Mouse (Mus musculus) lung, adult 2 months (tissue): ENCODE results near the gene Sptssb. TPM values are rescaled to one million over a fixed set of nuclear protein-coding genes. Genes with fewer than 3 reads are reported as not detected.
A peak's percentile ranks its signal among the peaks of the same experiment; 100 is the strongest.

ENCODE experiments used
- DNase-seq: peaks from one replicate; pipeline ENCODE4 v3.0.0; 2022
- H3K4me1 ChIP-seq: fragments of 200-500 bp; 2 replicates; pipeline ENCODE4 v1.6.1; 2011; ENCODE audit warnings: low read length; ENCODE audit not compliant: control insufficient read depth, insufficient read depth
- H3K4me3 ChIP-seq: fragments of 200-500 bp; replicated peaks from 2 replicates; pipeline ENCODE3; 2011; ENCODE audit warnings: low read depth, mild to moderate bottlenecking, control low read depth, low read length; ENCODE audit errors: extremely low read depth
- CTCF ChIP-seq: fragments of 200-500 bp; IDR thresholded peaks from 2 replicates; pipeline ENCODE4 v1.5.1; 2011; ENCODE audit warnings: mild to moderate bottlenecking, low read length, control low read depth; ENCODE audit not compliant: insufficient read depth
- POLR2A ChIP-seq: fragments of 200-500 bp; IDR thresholded peaks from 2 replicates; pipeline ENCODE4 v1.6.1; 2011; ENCODE audit warnings: low read depth, mild to moderate bottlenecking, control low read depth, low read length, borderline replicate concordance; ENCODE audit errors: extremely low read depth
- WGBS: fragments of 180-500 bp; shearing (Covaris S2); methylation state at CpG from one replicate; pipeline ENCODE4 v1.1.7; 2018; 5-methylcytosine and 5-hydroxymethylcytosine counted together
- polyA plus RNA-seq: library from polyadenylated mRNA; depleted of rRNA; stranded (reverse); fragments of >200 nt; gene quantifications from 2 replicates; pipeline ENCODE4 v1.2.3, GENCODE M21; 2012; rRNA removed

Sptssb gene
- 1.4 and 40.5 TPM in 2 replicates for polyA plus RNA-seq

DNA sequence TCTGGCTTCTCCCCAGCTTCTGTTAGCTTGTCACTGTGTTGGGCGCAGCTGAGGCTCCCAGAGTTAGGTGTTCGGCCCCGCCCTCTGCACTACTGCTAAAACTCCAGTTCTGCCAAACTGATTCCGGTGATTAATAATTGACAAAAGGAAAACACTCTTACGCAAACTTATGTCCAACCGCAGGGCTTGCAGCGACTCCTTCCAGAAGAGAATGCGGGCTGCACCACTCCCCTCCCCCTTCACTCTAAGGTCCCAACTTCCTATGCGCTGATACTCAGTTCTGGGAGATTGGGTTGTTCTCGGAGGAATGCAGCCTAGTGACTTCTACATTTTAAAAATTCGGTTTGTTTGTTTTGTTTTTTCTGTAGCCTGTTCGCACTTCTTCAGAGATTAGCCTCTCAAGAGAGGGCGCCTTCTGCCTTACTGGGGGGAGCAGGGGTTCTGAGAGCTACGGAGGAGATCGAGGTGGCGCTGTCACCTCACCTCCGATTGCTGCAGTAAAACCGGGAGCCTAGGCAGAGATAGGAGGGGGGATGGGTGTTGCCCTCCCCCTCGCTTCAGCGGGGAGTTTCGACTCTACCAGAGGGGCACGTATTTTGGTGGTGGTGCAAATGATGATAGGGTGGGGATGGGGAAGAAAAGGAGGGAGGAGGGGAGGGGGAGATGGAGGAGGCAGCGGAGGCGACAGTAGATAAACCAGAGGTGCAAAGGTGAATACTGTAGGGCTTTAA lies at the start of gene Sptssb:
Gene Sptssb (minus strand): TSS at position 83 of the 731 bp plus-strand sequence.
- Histone ChIP-seq H3K4me3 (peak within 1 kb of the TSS; percentile 1), H3K4me1 (0 out of 2 replicates have a peak, but pooled peaks cover 2% of the 10 kb centered on the region)
- TF ChIP-seq POLR2A (no peak), CTCF (no peak)
- 2% methylated on average over 24 of the region's 24 CpGs for WGBS
- DNase-seq, result peak; percentile 14

- no peak overlapping the region for H3K4me3 ChIP-seq
- no peak for TF ChIP-seq POLR2A
- peak; percentile 23; the same call in 1 of the 2 replicates for TF ChIP-seq CTCF
- 48% methylated on average over 4 of the region's 4 CpGs for WGBS
- no peak for DNase-seq
- no peaks in the 10 kb centered on the region for H3K4me1 ChIP-seq
Observed at GRCm38 (mm10) chr3:69908074-69908473, 48.3 kb upstream of the Sptssb start.

DNA sequence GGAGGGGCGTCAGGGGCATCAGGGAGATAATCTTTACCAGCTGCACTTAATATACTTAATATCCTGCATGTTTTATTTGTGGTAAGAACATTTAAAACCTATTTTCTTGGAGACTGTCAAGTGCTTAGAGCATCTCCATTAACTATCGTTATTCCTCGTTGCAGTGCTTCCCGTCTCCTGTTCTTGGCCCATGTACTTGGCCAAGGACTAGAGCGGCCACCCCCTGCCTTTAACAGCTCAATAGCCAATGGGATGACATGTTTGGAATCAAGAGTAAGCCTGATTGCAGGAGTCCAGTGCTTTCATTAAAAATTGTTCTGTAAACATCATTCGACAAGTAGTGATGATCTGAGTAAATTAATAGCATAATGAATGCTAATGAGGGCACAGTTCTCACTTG lies 47.8 kb upstream of the Sptssb start:
- 49% methylated on average over 6 of the region's 6 CpGs for WGBS
- DNase-seq, result no peak
- TF ChIP-seq CTCF (no peak), POLR2A (no peak)
- H3K4me3 ChIP-seq, result no peak overlapping the region
- H3K4me1 ChIP-seq, result no peaks in the 10 kb centered on the region

DNA sequence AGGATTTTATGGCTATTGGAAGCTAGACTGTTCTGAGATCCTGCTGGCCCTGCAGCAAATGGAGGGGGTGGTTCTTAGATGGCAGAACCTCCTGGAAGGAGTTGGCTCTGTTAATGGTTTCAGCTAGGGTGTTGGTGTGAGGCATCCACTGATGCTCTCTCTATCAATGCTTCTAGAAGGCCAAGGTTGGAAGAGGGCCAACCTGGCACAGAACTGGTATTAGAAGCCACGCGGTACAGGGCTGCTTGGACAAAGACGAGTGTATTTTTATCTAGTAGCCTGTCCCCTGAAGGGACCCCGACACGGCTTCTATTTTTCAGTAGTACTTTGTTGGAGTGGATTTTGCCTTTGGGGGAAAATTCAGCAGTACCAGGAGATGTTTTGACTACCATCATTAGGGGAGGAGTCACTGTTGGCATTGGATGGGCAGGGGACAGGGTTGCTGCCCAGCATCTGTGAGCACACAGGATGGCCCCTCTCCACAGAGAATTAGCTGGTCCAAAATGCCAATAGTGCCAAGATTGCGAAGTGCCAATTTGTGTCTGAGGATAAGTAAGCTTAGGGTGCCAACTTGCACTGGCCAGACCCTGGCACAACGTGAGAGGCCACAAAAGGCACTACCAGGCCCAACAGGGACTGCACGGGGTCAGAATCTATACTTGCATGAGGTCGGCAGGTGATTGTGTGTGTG lies 43.2 kb upstream of the Sptssb start:
- no peak overlapping the region for H3K4me3 ChIP-seq
- 70% methylated on average over 9 of the region's 9 CpGs for WGBS
- DNase-seq, result no peak
- H3K4me1 ChIP-seq, result no peaks in the 10 kb centered on the region
- TF ChIP-seq POLR2A (no peak), CTCF (no peak)

GRCm38 (mm10) chr3:69902382-69902781 lies 42.6 kb upstream of the Sptssb start:
- Histone ChIP-seq H3K4me3 (no peak overlapping the region), H3K4me1 (no peaks in the 10 kb centered on the region)
- DNase-seq, result no peak
- TF ChIP-seq POLR2A, result no peak
- no peak for TF ChIP-seq CTCF
- WGBS, result 26% methylated on average over 2 of the region's 2 CpGs

DNA sequence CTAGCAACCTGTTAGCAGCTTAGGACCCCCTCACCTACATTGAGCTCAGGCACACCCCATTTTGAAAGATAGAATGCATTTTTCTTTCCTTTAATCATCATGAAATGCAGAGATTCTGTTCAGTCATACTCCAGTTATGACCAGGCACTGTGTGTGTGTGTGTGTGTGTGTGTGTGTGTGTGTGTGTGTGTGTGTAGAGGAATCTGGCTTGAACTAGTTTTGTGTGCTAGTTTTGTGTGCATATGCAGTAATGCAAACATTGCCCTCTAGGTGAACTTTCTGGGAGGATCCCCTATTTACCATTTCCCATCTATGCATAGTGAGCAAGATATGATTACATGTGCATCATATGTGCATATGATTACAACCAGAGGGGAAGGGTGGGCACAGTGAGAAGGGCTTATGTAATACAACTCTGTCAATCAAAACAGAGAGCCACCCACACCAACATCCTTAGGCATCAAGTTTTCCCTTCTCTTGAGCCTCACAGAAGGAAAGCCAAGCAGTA lies 42.2 kb upstream of the Sptssb start:
- H3K4me3 ChIP-seq, result no peak overlapping the region
- no peak for TF ChIP-seq CTCF

GRCm38 (mm10) chr3:69900335-69900734 lies 40.6 kb upstream of the Sptssb start:
- DNase-seq, result no peak
- Histone ChIP-seq H3K4me1 (no peaks in the 10 kb centered on the region), H3K4me3 (no peak overlapping the region)
- TF ChIP-seq CTCF (no peak), POLR2A (no peak)
- WGBS, result 42% methylated on average over 5 of the region's 5 CpGs

More for the DNA sequence above, 42.2 kb upstream of the Sptssb start:
- H3K4me1 ChIP-seq, result no peaks in the 10 kb centered on the region
- no peak for DNase-seq

- Histone ChIP-seq H3K4me1 (no peaks in the 10 kb centered on the region), H3K4me3 (no peak overlapping the region)
- no peak for TF ChIP-seq CTCF
- no peak for TF ChIP-seq POLR2A
- WGBS, result 70% methylated on average over 7 of the region's 8 CpGs
- no peak for DNase-seq
Observed at GRCm38 (mm10) chr3:69897917-69898594, 38.3 kb upstream of the Sptssb start.

GRCm38 (mm10) chr3:69895516-69895915 lies 35.8 kb upstream of the Sptssb start:
- Histone ChIP-seq H3K4me1 (no peaks in the 10 kb centered on the region), H3K4me3 (no peak overlapping the region)
- TF ChIP-seq CTCF (no peak), POLR2A (no peak)
- 86% methylated on average over 11 of the region's 11 CpGs for WGBS
- no peak for DNase-seq
